Mouse (Mus musculus) limb, embryonic 11.5 days (tissue): ENCODE measurements around the gene Cyp4f40. TPM values are rescaled to one million over a fixed set of nuclear protein-coding genes. Genes with fewer than 3 reads are reported as not detected.
A peak's percentile ranks its signal among the peaks of the same experiment; 100 is the strongest.
"Not testable (repeated sequence)": the region's sequence is repeated elsewhere in the genome, so short reads cannot be mapped to it uniquely, and the experiment has no call there.

Experiments
- ATAC-seq: fragments of 200-750 bp; cut with Nextera tagmentation; 2 replicates; pipeline ENCODE4 v1.8.0; 2017; ENCODE audit warnings: low read depth; ENCODE audit not compliant: insufficient number of reproducible peaks, low FRiP score, low TSS enrichment
- DNase-seq: peaks from one replicate; pipeline ENCODE4 v3.0.0-alpha.2; 2015; ENCODE audit warnings: low spot score
- H3K27ac ChIP-seq: fragments of 300-500 bp; sonication (generic); replicated peaks from 2 replicates; pipeline ENCODE4 v1.5.1; 2014; ENCODE audit warnings: low read depth, mild to moderate bottlenecking, low read length
- H3K27me3 ChIP-seq: fragments of 300-500 bp; sonication (generic); 2 replicates; pipeline ENCODE4 v1.6.1; 2014; ENCODE audit warnings: mild to moderate bottlenecking, low read length, mixed read lengths; ENCODE audit not compliant: control insufficient read depth, insufficient read depth
- H3K36me3 ChIP-seq: fragments of 300-500 bp; sonication (generic); 2 replicates; pipeline ENCODE4 v1.6.1; 2014; ENCODE audit warnings: mild to moderate bottlenecking, low read length, moderate library complexity, mixed read lengths; ENCODE audit not compliant: control insufficient read depth, insufficient read depth
- H3K4me1 ChIP-seq: fragments of 300-500 bp; sonication (generic); 2 replicates; pipeline ENCODE4 v1.6.1; 2014; ENCODE audit warnings: low read length, mixed read lengths; ENCODE audit not compliant: control insufficient read depth, insufficient read depth
- H3K4me2 ChIP-seq: fragments of 300-500 bp; sonication (generic); 2 replicates; pipeline ENCODE4 v1.6.1; 2014; ENCODE audit warnings: low read depth, mild to moderate bottlenecking, moderate library complexity; ENCODE audit not compliant: severe bottlenecking
- H3K4me3 ChIP-seq: fragments of 300-500 bp; sonication (generic); 2 replicates; pipeline ENCODE4 v1.5.1; 2014; ENCODE audit warnings: low read depth, low read length
- H3K9ac ChIP-seq: fragments of 300-500 bp; sonication (generic); 2 replicates; pipeline ENCODE4 v1.6.1; 2014; ENCODE audit warnings: mild to moderate bottlenecking, low read length
- H3K9me3 ChIP-seq: fragments of 300-500 bp; sonication (generic); 2 replicates; pipeline ENCODE4 v1.6.1; 2016; ENCODE audit warnings: low read length; ENCODE audit not compliant: control insufficient read depth
- WGBS: fragments of 180-500 bp; shearing (Covaris S2); extraction: QIAGEN DNeasy Blood & Tissue Kit; methylation state at CpG from one replicate; pipeline ENCODE4 v1.1.7; 2014; 5-methylcytosine and 5-hydroxymethylcytosine counted together
- polyA plus RNA-seq: library from polyadenylated mRNA; unstranded; fragments of >200 nt; fragmentation: Nextera tagmentation; extraction: Ambion mirVana; gene quantifications from 2 replicates; pipeline ENCODE4 v1.2.1, GENCODE M21; 2014

The Cyp4f40 gene
- polyA plus RNA-seq, 1 experiment from 2014 or later, result not detected

DNA sequence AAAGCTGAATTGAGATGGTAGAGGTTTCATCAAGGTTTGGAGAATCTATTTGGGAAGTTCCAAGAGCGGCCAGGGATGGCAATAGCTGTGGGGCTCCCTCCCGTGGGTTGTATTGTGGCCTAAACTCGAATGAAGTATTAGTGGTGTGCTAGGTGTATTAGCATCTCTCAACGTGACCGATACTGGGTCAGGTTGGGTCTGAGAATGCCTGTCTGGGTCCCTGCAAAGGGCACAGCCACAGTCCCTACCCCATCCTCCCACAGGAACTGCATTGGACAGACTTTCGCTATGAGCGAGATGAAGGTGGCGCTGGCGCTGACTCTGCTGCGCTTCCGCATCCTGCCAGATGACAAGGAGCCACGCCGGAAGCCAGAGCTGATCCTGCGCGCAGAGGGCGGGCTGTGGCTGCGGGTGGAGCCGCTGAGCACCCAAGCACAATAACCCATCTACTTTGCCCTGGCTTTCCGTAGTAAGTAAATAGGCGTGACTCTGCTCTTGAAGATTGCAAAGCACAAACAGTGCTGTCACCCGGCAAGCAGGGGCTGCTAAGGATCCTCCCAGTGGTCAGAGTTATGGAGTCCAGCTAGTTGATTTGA lies 17.4 kb downstream of the Cyp4f40 start:
- H3K27me3 ChIP-seq, result no peaks in the 10 kb centered on the region
- DNase-seq, result no peak
- 38% methylated on average over 21 of the region's 21 CpGs for WGBS

DNA sequence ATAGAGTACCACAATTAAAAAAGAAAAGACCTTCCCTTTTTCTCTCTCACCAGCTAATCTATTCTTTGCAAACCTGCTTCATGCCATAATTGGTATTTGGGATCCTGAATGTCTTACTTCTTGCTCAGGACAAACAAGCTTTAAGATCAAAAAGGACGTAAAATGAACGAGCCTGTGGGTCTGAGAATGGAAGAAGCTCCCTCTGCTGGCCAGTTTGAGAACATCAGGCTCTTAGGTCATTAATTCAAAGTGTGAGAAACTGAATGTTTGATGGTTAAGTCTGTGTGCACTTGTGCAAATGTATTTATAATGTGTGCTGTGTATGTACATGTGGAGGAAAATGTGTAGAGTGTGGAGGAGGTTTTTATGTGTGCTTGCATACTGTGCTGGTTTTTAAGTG lies 21.7 kb downstream of the Cyp4f40 start:
- Histone ChIP-seq H3K9me3 (no peaks in the 10 kb centered on the region), H3K27ac (no peak overlapping the region), H3K4me3 (no peak overlapping the region), H3K9ac (no peak overlapping the region), H3K4me1 (0 out of 2 replicates have a peak, but pooled peaks cover under 1% of the 10 kb centered on the region), H3K27me3 (no peaks in the 10 kb centered on the region), H3K36me3 (no peaks in the 10 kb centered on the region), H3K4me2 (no peak overlapping the region)
- DNase-seq (peak; percentile 60), ATAC-seq (no peak)
- WGBS, result 24% methylated on average over 2 of the region's 2 CpGs

More for the DNA sequence above, 17.4 kb downstream of the Cyp4f40 start:
- no peaks in the 10 kb centered on the region for H3K9me3 ChIP-seq
- no peak overlapping the region for H3K27ac ChIP-seq
- no peaks in the 10 kb centered on the region for H3K4me1 ChIP-seq
- ATAC-seq, result no peak
- H3K36me3 ChIP-seq, result no peaks in the 10 kb centered on the region
- no peak overlapping the region for H3K9ac ChIP-seq
- H3K4me2 ChIP-seq, result no peak overlapping the region
- no peak overlapping the region for H3K4me3 ChIP-seq

DNA sequence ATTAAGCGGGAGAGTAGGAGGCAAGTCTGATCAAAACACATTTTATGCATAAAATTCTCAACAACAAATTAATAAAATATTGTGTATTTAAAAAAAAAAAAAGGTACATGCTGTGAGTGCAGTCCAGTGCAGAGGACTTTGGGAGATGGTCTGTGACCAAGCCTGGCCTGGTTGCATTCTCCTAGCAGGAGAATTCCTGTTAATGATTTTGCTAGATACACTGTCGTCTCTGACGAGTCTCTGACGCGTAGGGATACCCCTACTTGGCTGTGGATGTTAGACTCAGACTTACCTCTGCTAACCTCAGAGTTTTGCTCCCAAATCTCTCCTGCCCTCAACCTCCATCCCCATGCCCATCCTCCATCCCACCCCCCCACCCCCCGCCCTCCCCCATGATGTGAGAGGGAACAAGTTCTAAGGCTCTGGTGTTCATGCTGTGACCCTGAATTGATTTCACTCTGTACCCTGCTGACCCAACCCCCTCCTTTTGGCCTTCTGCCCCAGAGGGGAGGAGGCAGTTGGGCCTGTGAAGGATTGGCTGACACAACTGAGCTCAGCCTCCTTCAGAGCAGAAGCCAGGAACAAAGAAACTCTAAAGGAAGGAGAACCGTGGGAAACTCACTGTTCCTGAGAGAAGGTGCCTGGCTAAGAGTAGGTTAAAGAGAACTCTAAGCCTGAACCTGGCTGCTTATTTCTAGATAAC lies 26.5 kb downstream of the Cyp4f40 start, which contains the start of gene Cyp4f15:
Gene Cyp4f15, plus strand, starts transcription at position 580 of the 703 bp plus-strand sequence.
- Histone ChIP-seq H3K27ac (no peak within 1 kb of the TSS), H3K4me1 (0 out of 2 replicates have a peak, but pooled peaks cover 2% of the 10 kb centered on the region), H3K36me3 (no peaks in the 10 kb centered on the region), H3K4me2 (no peak within 1 kb of the TSS), H3K9me3 (no peaks in the 10 kb centered on the region), H3K27me3 (no peaks in the 10 kb centered on the region), H3K4me3 (no peak within 1 kb of the TSS), H3K9ac (no peak within 1 kb of the TSS)
- WGBS, result 36% methylated on average over 7 of the region's 7 CpGs
- no peak for DNase-seq
- no peak for ATAC-seq

DNA sequence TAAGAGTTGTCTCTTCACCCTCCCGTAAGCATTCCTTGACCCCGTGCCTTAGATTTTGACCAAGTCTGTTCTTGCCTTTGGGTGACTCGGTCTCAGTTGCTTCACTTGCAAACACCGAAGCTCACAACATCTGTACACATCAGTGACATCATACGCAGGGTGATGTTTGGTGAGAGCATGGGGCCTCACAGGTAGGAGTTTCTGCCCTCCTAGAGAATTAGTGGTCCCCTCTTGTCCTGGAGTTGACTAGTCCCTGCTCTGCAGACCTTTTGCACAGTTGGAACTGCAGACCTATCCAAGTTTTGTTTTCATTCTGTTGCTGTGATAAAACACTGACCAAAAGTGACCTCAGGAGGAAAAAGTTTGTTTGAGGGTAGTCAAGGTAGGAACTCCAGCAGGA lies 28.0 kb downstream of the Cyp4f40 start:
- Histone ChIP-seq H3K9me3 (no peaks in the 10 kb centered on the region), H3K4me2 (no peak overlapping the region), H3K27ac (no peak overlapping the region), H3K4me1 (0 out of 2 replicates have a peak, but pooled peaks cover 2% of the 10 kb centered on the region), H3K27me3 (no peaks in the 10 kb centered on the region), H3K4me3 (no peak overlapping the region), H3K36me3 (no peaks in the 10 kb centered on the region), H3K9ac (no peak overlapping the region)
- WGBS, result 92% methylated on average over 5 of the region's 5 CpGs
- ATAC-seq (no peak), DNase-seq (no peak)

DNA sequence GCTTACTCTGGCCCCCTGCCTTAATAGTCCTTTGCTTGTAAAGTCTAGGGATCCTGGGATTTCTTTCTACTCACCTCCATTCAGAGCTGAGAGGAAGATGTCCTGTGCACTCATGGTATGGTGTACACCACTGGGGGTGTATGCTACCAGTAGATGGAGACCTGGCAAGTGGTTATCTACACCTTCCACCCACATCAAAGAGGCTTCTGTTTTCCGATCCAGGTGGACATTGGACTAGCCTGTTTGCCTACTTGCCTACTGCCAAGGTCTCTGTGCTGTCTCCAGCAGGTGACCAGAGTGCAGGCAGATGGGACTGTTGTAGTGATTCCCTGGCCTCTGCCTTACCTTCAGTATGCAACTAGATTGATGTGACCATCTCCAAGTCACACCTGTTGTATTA lies 32.3 kb downstream of the Cyp4f40 start:
- Histone ChIP-seq H3K27me3 (no peaks in the 10 kb centered on the region), H3K4me2 (no peak overlapping the region), H3K9me3 (no peaks in the 10 kb centered on the region), H3K9ac (no peak overlapping the region), H3K4me3 (no peak overlapping the region), H3K36me3 (no peaks in the 10 kb centered on the region), H3K4me1 (no peaks in the 10 kb centered on the region), H3K27ac (no peak overlapping the region)
- DNase-seq (no peak), ATAC-seq (no peak)
- 86% methylated on average over 1 of the region's 1 CpGs for WGBS

DNA sequence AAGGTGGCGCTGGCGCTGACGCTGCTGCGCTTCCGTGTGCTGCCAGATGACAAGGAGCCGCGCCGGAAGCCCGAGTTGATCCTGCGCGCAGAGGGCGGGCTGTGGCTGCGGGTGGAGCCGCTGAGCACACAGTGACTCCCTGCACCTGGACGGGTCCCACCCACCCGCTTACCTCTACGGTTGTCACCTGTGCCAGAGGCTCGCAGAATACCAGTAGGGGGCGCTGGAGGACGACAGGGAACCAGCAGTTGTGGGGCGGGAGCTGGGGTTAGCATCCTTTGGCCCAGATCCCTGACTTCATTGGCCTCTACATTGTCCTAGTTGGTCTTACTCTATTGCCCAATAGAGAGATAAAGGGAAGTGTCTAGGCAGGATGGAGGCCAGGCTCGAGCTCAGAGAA lies 44.1 kb downstream of the Cyp4f40 start:
- no peak overlapping the region for H3K9ac ChIP-seq
- WGBS, result 45% methylated on average over 22 of the region's 22 CpGs
- ATAC-seq, result no peak
- no peaks in the 10 kb centered on the region for H3K4me1 ChIP-seq
- no peaks in the 10 kb centered on the region; the same call in 1 of the 2 replicates for H3K9me3 ChIP-seq
- no peaks in the 10 kb centered on the region for H3K27me3 ChIP-seq
- H3K4me2 ChIP-seq, result no peak overlapping the region
- H3K36me3 ChIP-seq, result no peaks in the 10 kb centered on the region
- peak; percentile 31 for DNase-seq
- no peak overlapping the region for H3K27ac ChIP-seq
- H3K4me3 ChIP-seq, result no peak overlapping the region

GRCm38 (mm10) chr17:32710541-32710940 lies 51.8 kb downstream of the Cyp4f40 start:
- DNase-seq, H3K4me1 ChIP-seq, H3K36me3 ChIP-seq, H3K4me2 ChIP-seq, H3K27me3 ChIP-seq, H3K4me3 ChIP-seq, H3K9ac ChIP-seq, ATAC-seq, H3K27ac ChIP-seq, H3K9me3 ChIP-seq: not testable (repeated sequence)

GRCm38 (mm10) chr17:32722151-32722550 lies 63.5 kb downstream of the Cyp4f40 start:
- not testable (repeated sequence) for H3K9me3 ChIP-seq, H3K27me3 ChIP-seq, H3K36me3 ChIP-seq, H3K4me3 ChIP-seq, H3K27ac ChIP-seq, H3K4me2 ChIP-seq, H3K9ac ChIP-seq, DNase-seq, ATAC-seq, H3K4me1 ChIP-seq
- 89% methylated on average over 1 of the region's 1 CpGs for WGBS
